12 mouse cellular contexts compared by ENCODE assay signal in genomic region chrX:166805480-166805879, GRCm38 (mm10).
A peak's percentile ranks its signal among the peaks of the same experiment; 100 is the strongest.
DNase-seq lines count a peak whose midpoint lies in the region; ATAC-seq and TF ChIP-seq lines count a peak whose summit lies in the region.
"Had no signal": no experiment of that assay in that cellular context is flagged by ENCODE, and none has a peak within 500 bp of the region (broad histone marks: within the 10 kb centered on the region; RNA-seq: fewer than 3 reads in every experiment).

No protein-coding gene starts in this region.

- peak; percentile 59 for ATAC-seq in forebrain, postnatal 0 days
- ATAC-seq in midbrain, embryonic 16.5 days: peak; percentile 43
- ATAC-seq in kidney, embryonic 15.5 days (replicated peaks; ENCODE audit: low FRiP score): no peak

- no peak overlapping the region for H3K9ac ChIP-seq in forebrain, postnatal 0 days
- no peak overlapping the region for H3K9ac ChIP-seq in midbrain, embryonic 16.5 days (ENCODE audit: low read depth, low read length)
- H3K9ac ChIP-seq in kidney, embryonic 15.5 days: no peak overlapping the region

- H3K4me3 ChIP-seq in layer of hippocampus, adult 2 months: no peak overlapping the region
- no peak overlapping the region for H3K4me3 ChIP-seq in embryonic facial prominence, embryonic 10.5 days
- H3K4me3 ChIP-seq in forebrain, postnatal 0 days (ENCODE audit: low read depth, low read length): no peak overlapping the region
- H3K4me3 ChIP-seq in midbrain, embryonic 16.5 days (ENCODE audit: low read depth, low read length): no peak overlapping the region
- no peak overlapping the region for H3K4me3 ChIP-seq in kidney, embryonic 15.5 days (replicated peaks)

- H3K36me3 ChIP-seq in embryonic facial prominence, embryonic 10.5 days (replicated peaks): no peaks in the 10 kb centered on the region
- no peaks in the 10 kb centered on the region for H3K36me3 ChIP-seq in forebrain, postnatal 0 days (ENCODE audit: insufficient read depth)
- H3K36me3 ChIP-seq in midbrain, embryonic 16.5 days (ENCODE audit: control insufficient read depth, insufficient read depth, low read length): no peaks in the 10 kb centered on the region
- H3K36me3 ChIP-seq in kidney, embryonic 15.5 days: no peaks in the 10 kb centered on the region

- H3K27me3 ChIP-seq in embryonic facial prominence, embryonic 10.5 days (replicated peaks; ENCODE audit: low read depth, poor library complexity, severe bottlenecking): peaks cover 83% of the 10 kb centered on the region
- no peaks in the 10 kb centered on the region; the same call in 1 of the 2 replicates for H3K27me3 ChIP-seq in forebrain, postnatal 0 days (ENCODE audit: insufficient read depth, low read length)
- H3K27me3 ChIP-seq in midbrain, embryonic 16.5 days (ENCODE audit: control insufficient read depth, insufficient read depth, low read depth, low read length): no peaks in the 10 kb centered on the region; the same call in 1 of the 2 replicates
- H3K27me3 ChIP-seq in kidney, embryonic 15.5 days: peaks cover 40% of the 10 kb centered on the region

- no peak for TF ChIP-seq CTCF in layer of hippocampus, adult 2 months (conservative IDR thresholded peaks at IDR 0.05)
- TF ChIP-seq CTCF in forebrain, postnatal 0 days (IDR thresholded peaks at IDR 0.05; ENCODE audit: low read depth): no peak

- H3K4me2 ChIP-seq in forebrain, postnatal 0 days (ENCODE audit: low read depth): no peak overlapping the region
- no peak overlapping the region for H3K4me2 ChIP-seq in midbrain, embryonic 16.5 days (ENCODE audit: low read length)
- no peak overlapping the region for H3K4me2 ChIP-seq in kidney, embryonic 15.5 days

- H3K27ac ChIP-seq in layer of hippocampus, adult 2 months: peak overlapping the region; percentile 57
- H3K27ac ChIP-seq in embryonic facial prominence, embryonic 10.5 days (replicated peaks): no peak overlapping the region; the same call in 1 of the 2 replicates
- peak overlapping the region; percentile 59 for H3K27ac ChIP-seq in forebrain, postnatal 0 days (ENCODE audit: low read depth, low read length)
- peak overlapping the region; percentile 53 for H3K27ac ChIP-seq in midbrain, embryonic 16.5 days (ENCODE audit: low read length)
- no peak overlapping the region for H3K27ac ChIP-seq in kidney, embryonic 15.5 days

- H3K4me1 ChIP-seq in embryonic facial prominence, embryonic 10.5 days: peaks cover 9% of the 10 kb centered on the region
- H3K4me1 ChIP-seq in forebrain, postnatal 0 days (ENCODE audit: insufficient read depth): no peaks in the 10 kb centered on the region
- no peaks in the 10 kb centered on the region for H3K4me1 ChIP-seq in midbrain, embryonic 16.5 days (ENCODE audit: control insufficient read depth, insufficient read depth, low read length)
- no peaks in the 10 kb centered on the region for H3K4me1 ChIP-seq in kidney, embryonic 15.5 days

- no peak for DNase-seq in layer of hippocampus, adult 2 months (ENCODE audit: low spot score in 2 of 2)
- DNase-seq in layer of hippocampus, adult 9-11 months: no peak
- peak; percentile 10 for DNase-seq in embryonic facial prominence, embryonic 10.5 days (ENCODE audit: low spot score)
- DNase-seq in forebrain, postnatal 0 days: peak; percentile 29
- no peak for DNase-seq in adrenal gland, adult 2 months
- no peak for DNase-seq in gastrocnemius, adult 8-10 months (ENCODE audit: low spot score in 2 of 2)
- DNase-seq: heart, postnatal 36 days; kidney, postnatal 10 days; liver; lung, postnatal 14 days had no signal

- H3K9me3 ChIP-seq in embryonic facial prominence, embryonic 10.5 days: no peaks in the 10 kb centered on the region
- no peaks in the 10 kb centered on the region for H3K9me3 ChIP-seq in forebrain, postnatal 0 days (ENCODE audit: low read length)
- H3K9me3 ChIP-seq in midbrain, embryonic 16.5 days (replicated peaks; ENCODE audit: control insufficient read depth, low read length, poor library complexity, severe bottlenecking): no peaks in the 10 kb centered on the region
- H3K9me3 ChIP-seq in kidney, embryonic 15.5 days (replicated peaks): no peaks in the 10 kb centered on the region

- 34% methylated on average over 4 of the region's 4 CpGs for WGBS in embryonic facial prominence, embryonic 10.5 days
- 47% methylated on average over 4 of the region's 4 CpGs for WGBS in forebrain, postnatal 0 days
- 29% methylated on average over 4 of the region's 4 CpGs for WGBS in midbrain, embryonic 16.5 days
- WGBS in kidney, embryonic 15.5 days: 59% methylated on average over 4 of the region's 4 CpGs

Comparison
In these comparisons a context has a peak if more than half of its experiments do, and no peak if none do; other contexts are left out.
1. DNase-seq: peak in embryonic facial prominence, embryonic 10.5 days (single experiment) and forebrain, postnatal 0 days (single experiment); none in layer of hippocampus, adult 2 months (0 of 2), layer of hippocampus, adult 9-11 months (single experiment), adrenal gland, adult 2 months (single experiment) and gastrocnemius, adult 8-10 months (0 of 2).
2. H3K27ac ChIP-seq: peak in layer of hippocampus, adult 2 months (single experiment), forebrain, postnatal 0 days (single experiment) and midbrain, embryonic 16.5 days (single experiment); none in embryonic facial prominence, embryonic 10.5 days (single experiment) and kidney, embryonic 15.5 days (single experiment).